ENCODE assay signal across 8 mouse cellular contexts in genomic region chr16:95703958-95704357, GRCm38 (mm10). TPM values are rescaled to one million over a fixed set of nuclear protein-coding genes. Genes with fewer than 3 reads are reported as not detected.
DNase-seq lines count a peak whose midpoint lies in the region; ATAC-seq and TF ChIP-seq lines count a peak whose summit lies in the region.

No protein-coding gene starts in this region.

- no peak for ATAC-seq in embryonic facial prominence, embryonic 13.5 days (ENCODE audit: insufficient number of reproducible peaks, insufficient read depth, low FRiP score, low TSS enrichment, low read depth)
- no peak for ATAC-seq in hindbrain, embryonic 15.5 days (ENCODE audit: low FRiP score, low read depth)
- ATAC-seq in lung, postnatal 0 days = no peak
- no peak for ATAC-seq in activated CD4-positive, CD25-positive, alpha-beta regulatory T cell, adult 4 months

- peak overlapping the region; percentile 92 for H3K4me3 ChIP-seq in embryonic facial prominence, embryonic 13.5 days
- peak overlapping the region; percentile 32 for H3K4me3 ChIP-seq in hindbrain, embryonic 15.5 days
- peak overlapping the region; percentile 99 for H3K4me3 ChIP-seq in lung, postnatal 0 days (ENCODE audit: low read depth, low read length)

- WGBS in embryonic facial prominence, embryonic 13.5 days = 17% methylated on average over 8 of the region's 8 CpGs
- whole genome bisulfite sequencing in hindbrain, embryonic 15.5 days = 38% methylated on average over 8 of the region's 8 CpGs
- 6% methylated on average over 8 of the region's 8 CpGs for WGBS in lung, postnatal 0 days

- no peaks in the 10 kb centered on the region for H3K27me3 ChIP-seq in embryonic facial prominence, embryonic 13.5 days
- no peaks in the 10 kb centered on the region for H3K27me3 ChIP-seq in hindbrain, embryonic 15.5 days
- H3K27me3 ChIP-seq in lung, postnatal 0 days (replicated peaks; ENCODE audit: insufficient read depth, low read length) = no peaks in the 10 kb centered on the region

- H3K9me3 ChIP-seq in embryonic facial prominence, embryonic 13.5 days = no peaks in the 10 kb centered on the region
- no peaks in the 10 kb centered on the region for H3K9me3 ChIP-seq in hindbrain, embryonic 15.5 days
- no peaks in the 10 kb centered on the region for H3K9me3 ChIP-seq in lung, postnatal 0 days (ENCODE audit: low read length)

- TF ChIP-seq CTCF in lung, postnatal 0 days (IDR thresholded peaks at IDR 0.05) = no peak

- H3K4me2 ChIP-seq in embryonic facial prominence, embryonic 13.5 days = peak overlapping the region; percentile 70
- peak overlapping the region; percentile 98 for H3K4me2 ChIP-seq in hindbrain, embryonic 15.5 days
- H3K4me2 ChIP-seq in lung, postnatal 0 days (replicated peaks; ENCODE audit: low read depth, low read length) = peak overlapping the region; percentile 91

- DNase-seq in heart, adult 18-20 months = peak; percentile 46 to 56
- DNase-seq in heart, postnatal 4 days = no peak
- DNase-seq in lung, postnatal 0 days (ENCODE audit: low spot score) = peak; percentile 59
- DNase-seq in thymus, postnatal 4 days = peak; percentile 51
- no peak for DNase-seq in adrenal gland, postnatal 10 days

- peaks cover 46% of the 10 kb centered on the region for H3K4me1 ChIP-seq in embryonic facial prominence, embryonic 13.5 days
- peaks cover 21% of the 10 kb centered on the region for H3K4me1 ChIP-seq in hindbrain, embryonic 15.5 days (replicated peaks)
- peaks cover 28% of the 10 kb centered on the region; the same call in 1 of the 2 replicates for H3K4me1 ChIP-seq in lung, postnatal 0 days (ENCODE audit: insufficient read depth, low read depth, low read length)

- peak overlapping the region; percentile 48; the same call in 1 of the 2 replicates for H3K27ac ChIP-seq in embryonic facial prominence, embryonic 13.5 days
- H3K27ac ChIP-seq in hindbrain, embryonic 15.5 days (replicated peaks) = 0 out of 2 replicates have a peak overlapping the region, but pooled peaks have one; percentile 33
- H3K27ac ChIP-seq in lung, postnatal 0 days (ENCODE audit: low read length) = peak overlapping the region; percentile 57

- peaks cover 24% of the 10 kb centered on the region for H3K36me3 ChIP-seq in embryonic facial prominence, embryonic 13.5 days
- H3K36me3 ChIP-seq in hindbrain, embryonic 15.5 days = no peaks in the 10 kb centered on the region
- H3K36me3 ChIP-seq in lung, postnatal 0 days (ENCODE audit: insufficient read depth, low read length) = 0 out of 2 replicates have a peak, but pooled peaks cover 11% of the 10 kb centered on the region

- H3K9ac ChIP-seq in embryonic facial prominence, embryonic 13.5 days = peak overlapping the region; percentile 75
- peak overlapping the region; percentile 25; the same call in 1 of the 2 replicates for H3K9ac ChIP-seq in hindbrain, embryonic 15.5 days
- peak overlapping the region; percentile 100 for H3K9ac ChIP-seq in lung, postnatal 0 days (replicated peaks; ENCODE audit: low read depth)

- no peak for TF ChIP-seq EP300 in lung, postnatal 0 days (IDR thresholded peaks at IDR 0.05)

RNA-seq across cellular contexts. Expression of gene Ets2, which starts 2.1 kb away (rescaled TPM):
- 10 to 100 TPM; 44.7 to 51.2 TPM for total RNA-seq in heart, adult 18-20 months (2021)
- total RNA-seq in heart, postnatal 4 days (2021) = 100 to 1,000 TPM; 106 to 110 TPM
- 74.7 and 87.7 TPM in 2 replicates for polyA plus RNA-seq in embryonic facial prominence, embryonic 13.5 days (2015; fragmentation: Nextera tagmentation; extraction: Ambion mirVana)
- 22.6 and 24.1 TPM in 2 replicates for polyA plus RNA-seq in hindbrain, embryonic 15.5 days (2015; fragmentation: Nextera tagmentation; extraction: Ambion mirVana)
- polyA plus RNA-seq in lung, postnatal 0 days (2015; fragmentation: Nextera tagmentation; extraction: Ambion mirVana) = 71.2 and 75.5 TPM in 2 replicates
- polyA plus RNA-seq in activated CD4-positive, CD25-positive, alpha-beta regulatory T cell, adult 4 months (2017; shearing (Covaris generic)) = 1 to 10 TPM; 4.2 to 4.3 TPM
- 10 to 100 TPM; 69.6 to 93.3 TPM for total RNA-seq in adrenal gland, postnatal 10 days (2021)

Comparison
In these comparisons a context has a peak if more than half of its experiments do, and no peak if none do; other contexts are left out.
1. DNase-seq: peak in heart, adult 18-20 months (2 of 2), lung, postnatal 0 days (single experiment) and thymus, postnatal 4 days (single experiment); none in heart, postnatal 4 days (single experiment) and adrenal gland, postnatal 10 days (single experiment).
2. H3K4me3 ChIP-seq: peak in every context shown above with its lines; median percentile 99 in lung, postnatal 0 days; 92 in embryonic facial prominence, embryonic 13.5 days; 32 in hindbrain, embryonic 15.5 days.
3. H3K9ac ChIP-seq: peak in every context shown above with its lines; median percentile 100 in lung, postnatal 0 days; 75 in embryonic facial prominence, embryonic 13.5 days; 25 in hindbrain, embryonic 15.5 days.
4. Peak in every context shown above with its lines, with median percentiles within 50 percentile points of each other: H3K27ac ChIP-seq and H3K4me2 ChIP-seq.